Mouse (Mus musculus) ES-E14 (cell line): Measurements from ENCODE around the gene Igf2bp3.

Source experiments
- HCFC1 ChIP-seq: IDR thresholded peaks from 2 replicates; pipeline ENCODE4 v1.6.1; 2012; ENCODE audit warnings: low read length, inconsistent platforms, borderline replicate concordance; ENCODE audit not compliant: insufficient read depth
- MAFK ChIP-seq: IDR thresholded peaks from 2 replicates; pipeline ENCODE4 v1.6.1; 2014; ENCODE audit warnings: mild to moderate bottlenecking, low read depth, low read length, inconsistent platforms; ENCODE audit not compliant: insufficient read depth

GRCm38 (mm10) chr6:49211596-49211995, 3.2 kb downstream of the Igf2bp3 start:
- no peak for TF ChIP-seq HCFC1
- TF ChIP-seq MAFK: no peak
